Mouse (Mus musculus) midbrain, embryonic 11.5 days (tissue): Measurements from ENCODE around the gene Megf11. TPM values are rescaled to one million over a fixed set of nuclear protein-coding genes. Genes with fewer than 3 reads are reported as not detected.
A peak's percentile ranks its signal among the peaks of the same experiment; 100 is the strongest.

Source experiments
- ATAC-seq: fragments of 200-750 bp; cut with Nextera tagmentation; 2 replicates; pipeline ENCODE4 v1.8.0; 2017; ENCODE audit warnings: moderate TSS enrichment, moderate library complexity; ENCODE audit not compliant: low FRiP score
- DNase-seq: peaks from one replicate; pipeline ENCODE4 v3.0.0; 2015; ENCODE audit warnings: low spot score; ENCODE audit errors: missing footprints
- H3K27ac ChIP-seq: fragments of 300-500 bp; sonication (generic); 2 replicates; pipeline ENCODE4 v1.5.1; 2014; ENCODE audit warnings: low read depth, low read length
- H3K27me3 ChIP-seq: fragments of 300-500 bp; sonication (generic); 2 replicates; pipeline ENCODE4 v1.6.1; 2014; ENCODE audit warnings: mild to moderate bottlenecking, low read length, moderate library complexity, mixed read lengths; ENCODE audit not compliant: control insufficient read depth, insufficient read depth
- H3K36me3 ChIP-seq: fragments of 300-500 bp; sonication (generic); 2 replicates; pipeline ENCODE4 v1.6.1; 2014; ENCODE audit warnings: mild to moderate bottlenecking, low read length, moderate library complexity, mixed read lengths; ENCODE audit not compliant: control insufficient read depth, insufficient read depth
- H3K4me1 ChIP-seq: fragments of 300-500 bp; sonication (generic); 2 replicates; pipeline ENCODE4 v1.6.1; 2014; ENCODE audit warnings: low read length; ENCODE audit not compliant: control insufficient read depth, insufficient read depth
- H3K4me2 ChIP-seq: fragments of 300-500 bp; sonication (generic); 2 replicates; pipeline ENCODE4 v1.6.1; 2014; ENCODE audit warnings: mild to moderate bottlenecking, moderate library complexity
- H3K4me3 ChIP-seq: fragments of 300-500 bp; sonication (generic); 2 replicates; pipeline ENCODE4 v1.5.1; 2014; ENCODE audit warnings: low read depth, low read length
- H3K9ac ChIP-seq: fragments of 300-500 bp; sonication (generic); 2 replicates; pipeline ENCODE4 v1.6.1; 2014; ENCODE audit warnings: low read length
- H3K9me3 ChIP-seq: fragments of 300-500 bp; sonication (generic); 2 replicates; pipeline ENCODE4 v1.6.1; 2016; ENCODE audit warnings: low read length; ENCODE audit not compliant: control insufficient read depth
- WGBS: fragments of 180-500 bp; shearing (Covaris S2); extraction: QIAGEN DNeasy Blood & Tissue Kit; methylation state at CpG from one replicate; pipeline ENCODE4 v1.1.7; 2014; 5-methylcytosine and 5-hydroxymethylcytosine counted together
- microRNA-seq: library from miRNA; unstranded; fragments of <30 nt; microRNA quantifications from one replicate; pipeline ENCODE4, GENCODE M21; 2017
- polyA plus RNA-seq: library from polyadenylated mRNA; unstranded; fragments of >200 nt; fragmentation: Nextera tagmentation; extraction: Ambion mirVana; gene quantifications from 2 replicates; pipeline ENCODE4 v1.2.1, GENCODE M21; 2014

Gene Megf11
- polyA plus RNA-seq, 1 experiment from 2014 or later = 3.1 TPM

DNA sequence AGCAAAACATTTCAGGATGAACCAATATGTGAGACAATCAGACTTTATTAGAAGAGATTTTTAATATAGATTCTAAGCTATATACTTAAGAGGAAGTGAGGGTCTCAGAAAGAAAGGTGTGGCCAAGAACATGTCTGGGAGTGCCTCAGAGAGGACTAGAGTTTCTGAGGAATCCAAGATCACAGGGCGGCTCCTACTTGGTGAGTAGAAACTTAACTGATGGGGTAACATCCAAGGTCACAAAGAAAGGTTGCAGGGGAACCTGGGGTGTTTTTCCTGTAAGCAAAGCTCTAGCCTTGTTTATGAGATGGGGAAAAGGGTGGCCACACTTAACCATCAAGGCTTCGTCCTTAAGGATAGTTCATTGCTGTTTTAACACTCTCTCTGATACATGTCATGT lies 353.6 kb downstream of the Megf11 start:
- H3K27me3 ChIP-seq = no peaks in the 10 kb centered on the region
- peaks cover 6% of the 10 kb centered on the region for H3K4me1 ChIP-seq
- no peak for DNase-seq
- H3K27ac ChIP-seq = no peak overlapping the region
- 84% methylated on average over 2 of the region's 2 CpGs for WGBS
- no peak overlapping the region for H3K9ac ChIP-seq
- no peak overlapping the region for H3K4me3 ChIP-seq
- H3K4me2 ChIP-seq = no peak overlapping the region
- no peaks in the 10 kb centered on the region for H3K36me3 ChIP-seq
- no peak for ATAC-seq
- no peaks in the 10 kb centered on the region for H3K9me3 ChIP-seq

DNA sequence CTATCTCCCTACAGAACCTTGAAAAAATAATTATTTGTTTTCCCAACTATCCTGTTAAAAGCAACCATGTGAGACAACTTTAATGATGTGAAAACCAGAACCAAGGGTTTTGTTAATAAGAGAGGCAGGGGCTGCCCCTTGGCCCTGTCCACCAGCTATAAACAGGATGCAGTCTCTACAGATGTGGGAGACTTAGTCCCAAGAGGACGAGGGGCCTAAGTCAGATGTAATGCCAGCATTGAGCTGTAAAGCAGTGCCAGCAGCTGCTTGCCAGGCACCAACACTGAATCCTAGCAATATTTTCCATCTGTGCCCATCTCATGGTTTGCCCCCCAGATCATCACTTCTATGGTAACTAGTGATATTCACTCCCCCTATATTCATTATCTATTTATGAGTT lies 357.0 kb downstream of the Megf11 start:
- 88% methylated on average over 1 of the region's 1 CpGs for WGBS
- ATAC-seq (no peak), DNase-seq (peak; percentile 8)
- Histone ChIP-seq H3K9ac (no peak overlapping the region), H3K4me3 (no peak overlapping the region), H3K4me1 (no peaks in the 10 kb centered on the region), H3K27ac (no peak overlapping the region), H3K4me2 (no peak overlapping the region), H3K36me3 (no peaks in the 10 kb centered on the region), H3K9me3 (no peaks in the 10 kb centered on the region), H3K27me3 (no peaks in the 10 kb centered on the region)

DNA sequence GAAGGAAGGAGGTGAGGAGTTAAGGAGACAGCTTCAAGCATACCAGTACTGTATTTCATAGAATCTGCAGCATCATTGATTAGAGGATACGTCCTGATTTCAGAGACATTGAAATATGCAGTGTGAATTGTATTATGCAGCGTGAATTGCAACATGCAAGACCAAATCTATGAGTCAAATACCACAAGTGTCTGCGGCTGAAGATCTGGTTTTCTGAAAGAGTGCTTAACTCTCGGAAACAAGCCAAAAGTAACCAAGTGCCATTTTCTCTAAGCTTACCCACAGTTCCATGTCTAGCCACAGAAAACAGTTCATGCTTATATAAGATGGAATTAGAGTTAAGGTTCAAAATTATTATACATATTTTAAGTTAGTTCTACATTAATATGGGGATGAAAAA lies 362.3 kb downstream of the Megf11 start:
- H3K9me3 ChIP-seq = no peaks in the 10 kb centered on the region
- no peak for ATAC-seq
- H3K4me3 ChIP-seq = no peak overlapping the region
- H3K9ac ChIP-seq = no peak overlapping the region
- no peaks in the 10 kb centered on the region for H3K36me3 ChIP-seq
- H3K27me3 ChIP-seq = no peaks in the 10 kb centered on the region
- H3K27ac ChIP-seq = no peak overlapping the region
- DNase-seq = peak; percentile 14
- no peak overlapping the region for H3K4me2 ChIP-seq
- no peaks in the 10 kb centered on the region for H3K4me1 ChIP-seq
- WGBS = 82% methylated on average over 4 of the region's 4 CpGs

DNA sequence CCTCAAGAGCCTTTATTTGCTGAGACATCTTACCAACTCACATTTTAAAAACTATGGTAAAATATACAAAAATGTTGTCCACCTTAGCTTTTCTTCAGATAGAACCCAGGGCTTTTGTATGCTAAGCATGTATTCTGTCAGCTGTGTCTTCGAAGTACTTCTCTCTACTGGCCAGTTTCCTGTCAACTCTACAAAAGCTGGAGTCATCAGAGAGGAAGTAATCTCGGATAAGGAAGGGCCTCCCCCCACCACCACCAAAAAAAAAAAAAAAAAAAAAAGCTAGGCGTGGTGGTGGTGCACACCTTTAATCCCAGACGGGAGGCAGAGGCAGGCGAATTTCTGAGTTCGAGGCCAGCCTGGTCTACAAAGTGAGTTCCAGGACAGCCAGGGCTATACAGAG lies 363.9 kb downstream of the Megf11 start:
- ATAC-seq = no peak
- DNase-seq = peak; percentile 28
- no peak overlapping the region for H3K9ac ChIP-seq
- no peak overlapping the region for H3K4me2 ChIP-seq
- no peak overlapping the region for H3K4me3 ChIP-seq
- no peaks in the 10 kb centered on the region for H3K4me1 ChIP-seq
- no peaks in the 10 kb centered on the region for H3K36me3 ChIP-seq
- no peaks in the 10 kb centered on the region for H3K27me3 ChIP-seq
- 80% methylated on average over 6 of the region's 6 CpGs for WGBS
- H3K27ac ChIP-seq = no peak overlapping the region
- no peaks in the 10 kb centered on the region for H3K9me3 ChIP-seq

DNA sequence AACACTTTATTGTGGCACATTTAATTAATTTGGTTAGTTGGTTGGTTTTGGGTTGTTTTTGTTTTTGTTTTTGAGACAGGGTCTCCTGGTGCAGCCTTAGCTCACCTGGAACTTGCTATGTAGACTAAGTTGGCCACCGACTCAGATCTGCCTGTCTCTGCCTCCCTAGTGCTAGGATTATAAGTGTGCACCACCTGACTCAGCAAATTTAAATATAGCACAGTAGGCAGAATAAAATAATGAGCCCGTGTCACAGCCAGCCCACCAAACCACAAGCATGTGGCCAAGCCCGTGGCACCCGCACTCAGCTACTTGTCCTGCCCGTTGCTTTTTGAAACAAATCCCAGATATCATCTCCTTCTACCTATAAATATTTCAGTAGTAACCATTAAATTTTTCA lies 367.1 kb downstream of the Megf11 start:
- H3K9ac ChIP-seq = no peak overlapping the region
- H3K4me3 ChIP-seq = no peak overlapping the region
- no peaks in the 10 kb centered on the region for H3K27me3 ChIP-seq
- no peak overlapping the region for H3K27ac ChIP-seq
- H3K9me3 ChIP-seq = no peaks in the 10 kb centered on the region
- no peaks in the 10 kb centered on the region for H3K36me3 ChIP-seq
- no peak for DNase-seq
- no peak overlapping the region for H3K4me2 ChIP-seq
- H3K4me1 ChIP-seq = no peaks in the 10 kb centered on the region
- WGBS = 93% methylated on average over 5 of the region's 5 CpGs
- no peak for ATAC-seq

DNA sequence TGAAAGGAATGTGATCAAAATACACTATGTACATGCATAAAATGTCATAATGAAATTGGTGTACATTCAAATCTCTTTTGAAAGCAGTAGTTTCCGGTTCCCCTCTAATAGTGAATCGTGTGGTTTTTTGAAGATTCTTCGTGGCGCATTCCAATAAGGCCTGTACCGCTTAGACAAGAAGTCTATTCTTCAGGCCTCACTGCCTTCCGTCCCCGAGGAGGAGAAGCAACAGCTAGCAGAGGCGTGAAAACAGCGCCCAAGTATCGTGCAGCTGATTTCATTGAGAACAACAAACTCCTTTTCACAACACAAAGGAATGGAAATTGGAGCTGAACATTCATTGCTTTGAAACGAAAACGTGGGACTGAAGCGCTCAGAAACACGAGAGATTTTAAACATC lies 372.6 kb downstream of the Megf11 start:
- DNase-seq (peak; percentile 62), ATAC-seq (no peak)
- Histone ChIP-seq H3K27me3 (no peaks in the 10 kb centered on the region), H3K9ac (no peak overlapping the region), H3K36me3 (no peaks in the 10 kb centered on the region), H3K27ac (no peak overlapping the region), H3K4me3 (no peak overlapping the region), H3K9me3 (no peaks in the 10 kb centered on the region), H3K4me1 (no peaks in the 10 kb centered on the region), H3K4me2 (no peak overlapping the region)
- WGBS = 76% methylated on average over 14 of the region's 14 CpGs

Small RNA genes lying within 50 kb of the gene (microRNA-seq; reads per million reads assigned to microRNA genes)
- not detected for gene Gm47308

Other genes starting within 250 kb of the Megf11 start
- gene Zwilch, start 212.5 kb upstream of the Megf11 start, polyA plus RNA-seq = 30.5 and 32.8 TPM in 2 replicates
- gene Rpl4, start 212.3 kb upstream of the Megf11 start, polyA plus RNA-seq = 1,103 and 1,131 TPM in 2 replicates
- 37.3 and 37.4 TPM in 2 replicates for gene Snapc5, start 206.4 kb upstream of the Megf11 start, polyA plus RNA-seq
- 1.8 and 2.6 TPM in 2 replicates for gene Uchl4, start 150.4 kb upstream of the Megf11 start, polyA plus RNA-seq
- 78.2 and 78.8 TPM in 2 replicates for gene Map2k1, start 132.0 kb upstream of the Megf11 start, polyA plus RNA-seq
- gene Tipin, start 104.0 kb upstream of the Megf11 start, polyA plus RNA-seq = 286 TPM in 2 replicates
- 26.5 and 27.1 TPM in 2 replicates for gene Dis3l, start 44.3 kb upstream of the Megf11 start, polyA plus RNA-seq